Mouse (Mus musculus) forelimb bud, embryonic 11.5 days (tissue): ENCODE measurements around the gene Sae1.
A peak's percentile ranks its signal among the peaks of the same experiment; 100 is the strongest.
"Not testable (repeated sequence)": the region's sequence is repeated elsewhere in the genome, so short reads cannot be mapped to it uniquely, and the experiment has no call there.

Experiments
- DNase-seq: peaks from one replicate; pipeline ENCODE4 v3.0.0-alpha.2; 2012; ENCODE audit warnings: low read depth, low spot score

Sae1 gene

DNA sequence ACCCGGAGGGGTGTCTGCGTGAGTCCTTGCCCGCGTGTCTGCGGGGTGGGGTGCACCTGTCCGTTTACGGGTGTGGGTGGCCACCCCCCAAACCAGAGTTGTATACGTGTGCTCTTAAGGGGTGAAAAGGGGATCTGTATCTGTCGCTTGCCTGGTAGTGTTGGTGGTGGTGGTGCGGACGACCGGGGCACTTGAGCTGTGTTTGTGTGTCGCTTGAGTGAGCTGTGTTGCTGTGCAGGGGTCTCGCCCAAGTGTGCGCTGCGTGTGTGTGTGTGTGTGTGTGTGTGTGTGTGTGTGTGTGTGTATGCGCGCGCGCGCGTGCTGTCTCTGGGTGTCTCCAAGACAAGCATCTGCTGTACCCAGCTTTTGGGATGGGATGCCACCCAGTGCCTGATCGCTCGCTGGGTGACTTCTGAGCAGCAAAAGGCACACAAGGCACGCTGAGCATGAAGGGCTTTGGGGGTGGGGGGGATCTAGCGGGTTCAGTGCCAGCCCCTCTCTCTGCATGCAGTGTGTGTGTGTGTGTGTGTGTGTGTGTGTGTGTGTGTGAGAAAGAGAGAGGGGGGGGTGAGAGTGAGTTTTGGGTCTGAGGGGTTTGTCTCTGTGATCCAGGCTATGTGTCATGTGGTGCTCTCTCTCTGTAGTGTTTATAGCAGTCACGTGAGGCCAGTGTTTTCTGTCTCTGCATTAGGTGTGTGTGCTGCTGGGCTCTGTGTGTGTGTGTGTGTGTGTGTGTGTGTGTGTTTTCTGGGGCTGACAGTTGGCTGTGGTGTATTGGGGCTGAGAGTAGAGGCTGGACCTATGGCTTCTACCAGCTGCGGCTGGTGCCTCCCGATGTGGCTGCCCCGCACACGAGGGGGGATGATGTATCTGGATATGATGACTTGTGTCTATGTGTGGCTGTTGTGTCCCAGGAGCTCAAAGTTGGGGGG lies 76.8 kb downstream of the Sae1 start:
- no peak for DNase-seq

DNA sequence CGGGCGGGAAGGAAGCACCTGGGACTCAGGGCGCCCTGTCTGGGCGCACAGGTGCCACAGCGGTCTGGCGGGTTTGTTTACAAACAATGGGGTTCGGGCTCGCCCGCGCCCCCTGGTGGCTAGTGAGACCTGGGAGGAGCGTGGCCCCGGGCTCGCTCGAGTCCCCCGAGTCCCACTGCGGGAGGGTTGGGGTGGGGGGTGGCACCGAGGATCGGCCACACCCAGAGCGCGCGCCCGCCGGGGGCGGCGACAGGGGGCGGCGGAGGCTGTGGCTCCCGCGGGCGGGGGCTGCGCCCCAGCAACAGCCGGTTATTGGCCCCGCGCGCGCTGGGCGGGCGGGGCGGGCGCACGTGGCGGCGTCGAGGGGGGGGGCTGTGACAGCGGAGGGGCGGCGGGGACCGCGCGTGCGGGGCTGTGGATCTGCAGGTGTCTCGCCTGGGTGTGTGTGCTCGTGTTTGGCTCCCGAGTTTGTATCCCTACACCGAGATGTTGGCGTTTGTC lies 77.5 kb downstream of the Sae1 start:
- DNase-seq: peak; percentile 59

DNA sequence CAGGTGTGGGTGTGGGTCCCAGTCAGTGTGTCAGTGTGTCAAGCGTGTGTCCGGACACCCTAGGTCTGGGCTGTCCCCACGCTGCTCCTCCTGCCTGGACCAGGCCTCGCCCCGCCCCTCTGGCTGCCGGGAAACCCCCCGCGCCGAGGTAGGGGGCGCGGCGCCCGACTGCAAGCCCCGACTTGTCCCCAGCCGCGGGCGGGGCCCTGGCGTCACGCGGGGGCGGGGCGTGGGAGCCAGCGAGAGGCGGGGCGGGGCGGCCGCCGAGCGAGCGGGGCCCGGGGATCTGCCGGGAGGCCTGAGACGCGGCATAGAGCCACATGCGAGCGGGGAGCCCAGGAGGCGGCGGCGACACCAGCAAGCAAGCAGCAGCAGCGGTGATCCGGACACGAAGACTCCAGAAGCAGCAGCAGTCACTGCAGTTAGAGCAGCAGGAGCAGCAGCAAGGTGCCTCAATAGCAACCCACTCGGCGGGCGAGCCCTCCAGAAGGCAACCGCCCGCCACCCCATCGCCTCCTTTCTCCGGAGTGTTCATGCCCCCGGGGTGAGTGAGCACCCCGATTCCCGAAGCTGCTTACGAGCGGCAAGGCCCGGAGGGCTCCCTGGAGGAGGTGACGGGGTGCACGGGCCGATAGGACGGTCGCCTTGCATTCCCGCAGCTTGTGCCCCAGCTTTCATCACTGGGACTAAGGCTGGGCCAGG lies 78.1 kb downstream of the Sae1 start:
- peak; percentile 58 for DNase-seq

DNA sequence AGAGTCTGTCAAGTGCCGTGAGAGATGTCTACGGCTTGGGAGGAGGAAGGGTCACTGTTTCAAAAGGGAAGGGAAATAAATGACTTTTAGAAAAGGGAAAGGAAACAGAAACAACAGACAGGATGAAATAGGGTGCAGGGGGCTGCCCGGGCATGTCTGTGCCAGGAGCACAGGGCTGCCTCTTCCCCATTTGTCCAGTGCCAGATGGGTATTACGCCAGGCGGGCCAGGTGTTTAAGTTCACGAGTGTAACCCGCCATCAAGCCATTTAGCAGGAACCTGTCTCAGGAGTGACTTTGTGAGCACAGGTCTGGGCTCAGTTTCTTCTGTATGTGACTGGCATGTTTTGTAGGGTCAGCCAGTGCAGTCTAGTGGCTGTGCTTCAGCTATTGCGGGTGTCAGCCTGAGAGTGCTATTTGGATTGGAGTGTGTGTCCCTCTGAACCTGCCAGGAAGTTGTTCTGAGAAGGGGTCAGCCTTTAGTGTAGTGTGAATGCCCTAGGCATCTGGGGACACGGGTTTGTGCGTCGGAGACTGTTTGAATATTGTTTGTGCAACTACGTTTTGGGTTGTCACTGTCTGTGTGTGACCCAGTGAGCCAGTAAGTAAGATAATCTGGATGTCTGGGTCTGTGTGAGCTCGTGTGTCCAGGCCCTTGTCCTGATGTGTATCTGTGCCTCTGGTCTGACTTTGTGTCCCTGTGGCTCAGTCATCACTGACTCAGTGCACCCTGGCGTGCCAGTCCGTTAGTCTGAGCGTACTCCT lies 78.9 kb downstream of the Sae1 start:
- DNase-seq: no peak

DNA sequence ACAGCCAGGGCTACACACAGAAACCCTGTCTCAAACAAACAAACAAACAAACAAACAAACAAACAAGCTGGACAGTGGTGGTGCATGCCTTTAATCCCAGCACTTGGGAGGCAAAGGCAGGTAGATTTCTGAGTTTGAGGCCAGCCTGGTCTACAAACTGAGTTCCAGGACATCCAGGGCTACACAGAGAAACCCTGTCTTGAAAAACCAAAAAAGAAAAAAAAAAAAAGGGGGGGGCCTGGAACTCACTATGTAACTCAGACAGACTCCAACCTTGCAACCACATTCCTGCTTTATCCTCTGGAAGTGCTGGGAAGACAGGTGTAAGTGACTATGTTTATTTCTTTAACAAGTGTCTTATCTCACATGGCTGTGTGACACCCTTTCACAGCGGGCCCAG lies 79.5 kb downstream of the Sae1 start, which contains the start of gene Bbc3:
Gene Bbc3 (plus strand): TSS at position 301 of the 400 bp plus-strand sequence.
- not testable (repeated sequence) for DNase-seq

DNA sequence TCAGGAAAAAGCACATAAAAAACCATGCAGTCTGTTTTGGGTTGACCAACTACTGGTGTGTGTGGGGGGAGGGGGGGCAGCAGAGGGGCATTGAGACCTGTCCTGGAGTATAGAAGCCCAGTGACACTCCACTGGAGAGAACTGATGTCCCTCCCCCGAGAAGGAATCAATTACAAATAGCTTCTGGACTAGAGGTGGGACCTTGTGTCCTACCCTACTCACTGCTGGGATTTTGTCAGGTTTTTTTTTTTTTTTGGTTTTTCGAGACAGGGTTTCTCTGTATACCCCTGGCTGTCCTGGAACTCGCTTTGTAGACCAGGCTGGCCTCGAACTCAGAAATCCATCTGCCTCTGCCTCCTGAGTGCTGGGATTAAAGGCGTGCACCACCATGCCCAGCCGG lies 80.5 kb downstream of the Sae1 start:
- DNase-seq: not testable (repeated sequence)

DNA sequence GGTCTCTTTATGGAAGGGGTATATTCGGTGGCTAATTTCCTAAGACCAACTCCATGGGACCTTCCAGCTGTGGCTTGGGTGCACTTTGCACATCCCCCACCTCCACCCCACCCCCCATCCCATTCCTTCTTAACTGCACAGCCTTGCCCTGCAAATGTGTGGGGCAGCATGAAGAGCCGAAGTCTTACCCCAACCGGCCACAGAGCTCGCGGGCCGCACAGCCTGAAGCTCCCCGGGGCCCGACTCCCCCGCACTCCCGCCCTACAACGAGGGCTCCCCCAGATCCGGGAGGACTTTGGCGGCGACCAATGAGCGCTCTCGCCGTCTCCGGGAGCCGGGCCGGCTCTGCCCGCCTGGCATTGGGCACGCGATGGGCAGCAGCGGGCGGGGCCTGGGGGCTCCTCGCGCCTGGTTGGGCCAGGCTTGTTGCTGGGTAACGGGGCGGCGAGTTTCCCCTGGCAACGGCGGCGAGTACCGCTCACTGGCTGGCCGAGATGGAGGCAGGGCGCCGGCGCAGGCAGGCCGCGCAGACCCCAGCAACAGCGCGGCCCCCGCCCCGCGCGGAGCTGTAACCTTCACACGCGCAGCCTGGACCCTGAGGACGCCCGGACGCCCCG lies 88.1 kb downstream of the Sae1 start:
- DNase-seq: peak; percentile 82

DNA sequence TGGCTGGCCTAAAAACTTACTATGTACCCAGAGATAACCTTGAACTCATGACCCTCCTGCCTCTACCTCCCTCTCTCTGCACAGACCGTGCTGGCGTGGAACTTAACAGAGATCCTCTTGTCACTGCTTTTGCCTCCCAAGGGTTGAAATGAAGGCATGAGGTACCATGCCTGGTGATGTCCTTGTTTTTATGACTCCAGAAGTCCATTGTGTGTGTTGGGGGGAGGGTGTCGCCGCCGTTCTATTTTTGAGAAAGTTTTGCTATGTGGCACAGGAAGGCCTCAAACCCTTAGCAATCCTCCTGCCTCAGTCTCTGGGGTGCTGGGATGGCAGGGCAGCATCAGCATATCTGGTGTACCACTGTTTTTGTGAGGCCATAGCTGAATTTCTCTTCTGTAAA lies 88.7 kb downstream of the Sae1 start:
- no peak for DNase-seq

DNA sequence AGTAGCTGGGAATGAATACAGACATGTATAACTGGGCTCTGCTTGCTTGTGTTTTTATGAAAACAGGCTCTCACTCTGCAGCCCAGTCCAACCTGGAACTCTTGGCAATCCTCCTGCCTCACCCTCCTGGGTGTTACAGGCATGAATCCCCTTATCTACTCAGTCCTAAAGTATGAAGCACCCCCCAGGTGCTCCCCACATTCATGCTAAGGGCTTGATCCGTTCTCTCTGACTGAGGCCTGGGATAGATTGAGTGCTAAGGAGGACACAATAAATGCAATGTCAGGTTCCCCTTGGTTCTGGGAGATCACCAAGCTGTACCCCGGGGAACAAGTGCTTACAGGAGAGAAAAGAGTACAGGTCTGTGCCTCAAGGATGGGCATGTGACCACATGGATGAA lies 90.0 kb downstream of the Sae1 start:
- DNase-seq: no peak

DNA sequence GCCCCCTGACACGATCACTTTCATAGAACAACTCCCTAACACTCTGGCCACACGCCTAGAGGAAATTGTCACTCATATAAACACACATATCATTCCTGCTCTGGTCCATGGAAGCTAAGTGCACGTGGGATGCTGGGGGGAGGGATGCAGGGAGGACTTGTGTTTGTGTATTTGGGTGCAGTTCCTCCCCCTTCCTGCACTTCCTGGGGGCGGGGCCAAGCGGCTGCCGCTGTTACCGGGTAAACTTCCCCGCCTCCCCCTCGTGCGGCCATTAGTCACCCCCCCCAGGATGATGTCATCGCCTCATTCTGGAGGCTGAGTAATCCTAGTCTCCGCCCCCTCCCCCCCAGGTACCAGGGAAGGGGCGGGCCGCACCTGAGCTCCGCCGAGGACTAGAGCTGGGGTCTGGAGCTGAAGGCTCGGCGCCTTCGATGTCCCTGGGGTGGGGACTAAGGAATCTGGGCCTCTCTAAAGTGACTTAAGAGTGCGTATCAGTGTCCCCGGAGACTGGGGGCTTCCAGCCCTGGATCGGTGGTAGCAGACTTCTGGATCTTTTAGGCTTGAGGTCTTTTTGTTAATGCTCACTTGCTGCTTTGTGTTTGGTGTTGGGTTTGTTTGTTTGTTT lies 90.7 kb downstream of the Sae1 start:
- peak; percentile 79 for DNase-seq

DNA sequence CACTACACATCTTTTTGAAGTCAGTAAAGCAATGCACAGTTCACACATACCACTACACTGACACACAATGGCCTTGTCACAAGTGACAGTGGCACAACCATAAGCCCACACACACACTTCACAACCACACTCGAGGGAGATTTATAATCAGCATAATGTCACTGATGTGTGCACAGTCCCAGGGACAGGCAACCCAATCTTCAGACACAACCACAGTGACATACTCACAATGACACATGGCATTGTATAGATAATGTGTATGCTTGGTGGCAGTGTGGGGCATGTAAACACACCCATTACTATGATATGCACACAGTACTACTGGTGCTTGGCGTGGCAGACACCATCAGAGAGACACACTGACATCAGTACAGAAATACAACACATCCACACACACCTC lies 91.5 kb downstream of the Sae1 start:
- DNase-seq: no peak

DNA sequence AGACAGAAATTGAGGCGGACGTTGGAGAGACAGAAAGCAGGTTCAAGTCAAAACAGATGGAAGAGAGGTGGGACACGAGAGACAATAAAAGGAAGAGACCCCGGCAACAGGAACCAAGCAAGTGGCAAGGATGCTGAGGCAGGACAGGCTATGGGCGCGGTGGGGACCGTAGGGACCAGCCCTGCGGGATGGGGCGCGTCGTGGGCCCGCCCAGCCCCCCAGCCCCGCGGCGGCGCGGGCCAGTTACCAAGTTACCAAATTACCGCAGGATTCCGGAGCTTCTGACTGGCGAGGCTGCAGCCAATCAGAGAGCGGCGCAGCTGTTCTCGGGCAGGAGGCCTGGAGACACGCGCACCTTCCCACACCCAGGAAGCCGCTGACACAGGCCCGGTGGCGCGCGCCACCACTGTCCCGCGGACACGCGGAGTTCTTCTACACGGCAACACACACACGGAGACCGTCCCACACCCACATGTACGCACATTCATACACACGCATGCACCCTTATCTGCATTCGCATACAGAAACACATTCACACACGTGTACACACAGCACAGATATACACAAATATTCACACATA lies 92.2 kb downstream of the Sae1 start:
- DNase-seq: peak; percentile 68

DNA sequence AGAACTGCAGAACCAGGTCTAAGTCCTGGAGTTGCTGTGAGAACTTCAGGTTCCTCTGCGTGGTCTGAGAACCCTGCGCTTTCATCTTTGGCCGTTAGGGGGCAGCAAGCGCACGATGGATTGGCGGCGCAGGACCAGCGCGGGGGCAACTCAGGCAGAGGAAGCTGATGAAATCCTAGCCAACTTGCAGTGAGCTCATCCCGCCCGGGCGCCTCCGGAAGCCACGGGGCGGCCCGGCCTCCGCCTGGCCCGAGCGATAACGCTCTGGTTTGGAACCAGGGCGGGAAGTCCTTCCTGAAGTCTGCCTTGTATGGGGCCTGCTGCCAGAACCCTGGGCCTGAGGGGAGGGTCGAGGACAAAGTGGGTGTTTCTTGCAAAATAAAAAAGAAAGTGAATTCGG lies 92.8 kb downstream of the Sae1 start:
- peak; percentile 94 for DNase-seq

DNA sequence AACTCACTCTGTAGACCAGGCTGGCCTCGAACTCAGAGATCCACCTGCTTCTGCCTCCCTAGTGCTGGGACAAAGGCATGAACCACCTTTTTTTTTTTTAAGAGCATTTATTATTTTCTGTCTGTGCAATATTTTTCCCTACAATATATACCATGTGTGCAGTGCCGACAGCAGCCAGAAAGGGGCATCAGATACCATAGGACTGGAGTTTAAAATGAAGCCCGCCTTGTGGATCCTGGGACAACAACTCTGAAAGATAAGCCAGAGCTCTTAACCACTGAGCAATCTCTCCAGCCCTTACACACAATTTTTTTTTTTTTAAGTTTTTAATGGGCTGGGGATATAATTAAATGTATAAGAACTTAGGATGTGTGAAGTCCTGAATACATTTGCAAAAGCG lies 93.3 kb downstream of the Sae1 start:
- DNase-seq: no peak

DNA sequence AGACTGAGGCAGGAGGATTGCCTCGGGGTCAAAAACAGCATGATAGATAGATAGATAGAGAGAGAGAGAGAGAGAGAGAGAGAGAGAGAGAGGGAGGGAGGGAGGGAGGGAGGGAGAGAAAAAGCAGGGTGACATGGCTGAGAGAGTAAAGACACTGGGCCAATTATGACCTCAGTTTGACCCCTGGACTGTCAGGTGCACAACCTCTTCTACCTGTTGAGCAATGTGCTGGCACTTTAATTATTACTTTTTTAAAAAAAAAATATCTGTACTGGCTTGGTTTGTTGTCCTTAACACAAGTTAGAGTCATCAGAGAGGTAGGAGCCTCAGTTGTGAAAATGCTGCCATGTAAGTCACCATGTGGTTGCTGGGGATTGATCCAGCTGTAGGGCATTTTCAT lies 99.8 kb downstream of the Sae1 start:
- no peak for DNase-seq

DNA sequence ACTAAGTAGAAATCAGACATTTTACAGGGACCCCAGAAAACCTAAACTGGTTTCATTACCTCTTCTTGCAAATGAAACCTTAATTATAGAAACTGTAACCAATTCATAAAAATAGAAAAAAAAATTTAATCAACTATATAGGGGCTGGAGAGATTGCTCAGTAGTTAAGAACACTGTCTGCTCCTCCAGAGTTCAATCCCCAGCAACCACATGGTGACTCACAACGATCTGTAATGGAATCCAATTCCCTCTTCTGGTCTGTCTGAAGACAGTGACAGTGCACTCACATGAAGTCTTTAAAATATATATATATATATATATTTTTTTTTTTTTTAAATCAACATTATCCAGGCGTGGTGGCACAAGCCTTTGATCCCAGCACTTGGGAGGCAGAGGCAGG lies 100.6 kb downstream of the Sae1 start:
- no peak for DNase-seq

DNA sequence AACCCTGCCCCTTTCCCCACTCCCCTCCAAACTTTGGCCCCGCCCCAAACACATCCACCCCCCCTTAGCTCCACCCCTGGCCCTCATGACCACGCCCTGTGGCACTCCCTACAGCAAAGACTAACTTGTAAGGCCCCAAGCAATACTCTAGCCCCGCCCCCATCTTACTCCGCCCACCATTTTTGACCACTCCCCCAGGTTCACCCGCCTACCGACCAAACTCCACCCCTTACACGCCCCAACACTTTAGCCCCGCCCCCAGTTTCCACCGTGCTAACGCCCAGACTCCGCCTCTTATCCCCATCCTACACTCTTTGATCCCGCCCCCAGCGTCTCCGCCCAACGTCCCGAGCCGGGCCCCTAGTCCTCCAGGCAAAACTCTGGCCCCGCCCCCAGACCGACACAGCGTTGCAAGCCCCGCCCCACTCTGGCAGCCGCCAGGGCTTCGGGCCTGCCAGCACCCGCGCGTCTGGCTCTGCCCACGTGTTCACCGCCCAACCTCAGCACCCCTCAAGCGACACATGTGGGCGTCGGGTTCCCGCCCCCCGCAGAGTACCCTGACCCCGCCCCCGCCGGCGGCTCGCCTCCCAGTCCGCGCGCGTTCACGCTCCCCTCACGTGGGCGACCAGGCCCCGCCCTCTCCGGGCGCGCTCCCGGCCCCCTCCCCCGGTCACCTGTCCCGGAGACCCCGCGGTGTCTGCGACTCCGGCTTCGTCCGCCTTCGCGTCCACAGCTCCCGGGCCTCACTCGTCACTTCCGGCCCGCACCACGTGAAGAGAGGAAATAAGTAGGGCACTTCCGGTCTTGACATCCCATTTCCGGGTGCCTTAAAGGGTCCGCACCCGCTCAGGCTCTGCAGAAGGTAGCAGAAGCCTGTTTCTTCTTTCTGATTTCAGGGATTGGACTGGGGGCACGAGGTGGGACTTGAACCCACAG lies 101.3 kb downstream of the Sae1 start, which contains the start of gene Ccdc9:
Gene Ccdc9 (minus strand): TSS at position 770 of the 936 bp plus-strand sequence.
- peak; percentile 98 for DNase-seq

DNA sequence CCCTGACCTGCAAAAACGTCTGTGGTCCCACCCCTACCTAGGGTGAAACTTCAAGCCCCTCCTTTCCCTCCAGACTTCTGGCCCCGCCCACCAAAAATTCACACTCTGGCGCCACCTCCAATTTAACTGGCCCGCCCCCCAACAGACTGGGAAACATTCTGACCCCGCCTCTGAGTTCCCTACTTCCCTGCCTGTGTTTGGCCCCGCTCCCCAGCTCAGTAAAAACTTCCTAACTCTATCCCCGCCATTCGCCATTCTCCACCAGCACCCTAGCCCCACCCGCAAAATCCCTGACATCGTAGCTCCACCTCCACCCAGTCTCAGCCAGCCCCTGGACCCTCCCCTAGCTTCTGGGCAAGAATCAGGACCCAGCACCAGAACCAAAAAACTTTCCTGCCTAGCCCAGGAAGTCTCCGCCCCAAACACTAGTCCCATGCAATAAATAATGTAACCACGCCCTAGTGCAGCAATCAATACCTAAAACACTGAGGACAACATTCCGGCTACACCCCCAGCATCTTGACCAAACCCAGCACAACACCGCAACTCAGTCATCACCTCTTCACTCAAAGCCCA lies 102.1 kb downstream of the Sae1 start:
- DNase-seq: peak; percentile 52

DNA sequence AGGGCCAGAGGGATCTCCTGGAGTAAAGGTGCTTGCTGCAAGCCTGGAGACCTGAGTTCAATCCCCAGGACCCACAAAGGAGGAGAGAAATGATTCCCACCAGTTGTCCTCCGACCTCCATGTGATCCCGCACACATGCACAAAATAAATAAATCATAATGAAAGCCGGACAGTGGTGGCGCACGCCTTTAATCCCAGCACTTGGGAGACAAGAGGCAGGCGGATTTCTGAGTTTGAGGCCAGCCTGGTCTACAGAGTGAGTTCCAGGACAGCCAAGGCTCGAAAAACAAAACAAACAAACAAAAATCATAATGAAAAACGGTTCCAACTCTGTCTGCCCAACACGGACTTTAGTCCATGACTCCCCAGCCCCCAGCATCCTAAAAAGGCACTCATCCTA lies 102.7 kb downstream of the Sae1 start:
- DNase-seq: no peak
